Mouse (Mus musculus): ENCODE results near the gene Calcb.

The Calcb gene

DNA sequence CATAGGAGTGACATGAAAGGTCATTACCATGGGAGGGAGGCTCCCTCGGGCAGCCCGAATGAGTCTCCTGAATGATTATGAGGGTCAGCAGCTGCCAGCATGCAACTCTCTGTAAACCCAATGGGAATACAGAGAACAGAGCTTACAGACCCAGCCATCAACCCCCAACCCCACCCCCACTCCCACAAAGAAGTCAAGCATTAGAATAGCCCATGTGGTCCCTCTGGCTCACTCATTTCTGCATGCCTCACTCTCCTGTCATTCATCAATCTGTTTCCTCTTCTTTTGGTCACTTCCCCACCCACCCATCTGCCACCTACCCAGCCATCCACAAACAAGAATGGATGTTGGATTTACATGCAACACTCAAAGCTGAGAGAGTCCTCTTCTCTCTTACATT lies 35.0 kb downstream of the Calcb start:
- DNase-seq (ENCODE audit: low read depth, low spot score) = no peak

GRCm38 (mm10) chr7:114754196-114754595 lies 35.8 kb downstream of the Calcb start:
- DNase-seq (ENCODE audit: low read depth, low spot score) = no peak

DNA sequence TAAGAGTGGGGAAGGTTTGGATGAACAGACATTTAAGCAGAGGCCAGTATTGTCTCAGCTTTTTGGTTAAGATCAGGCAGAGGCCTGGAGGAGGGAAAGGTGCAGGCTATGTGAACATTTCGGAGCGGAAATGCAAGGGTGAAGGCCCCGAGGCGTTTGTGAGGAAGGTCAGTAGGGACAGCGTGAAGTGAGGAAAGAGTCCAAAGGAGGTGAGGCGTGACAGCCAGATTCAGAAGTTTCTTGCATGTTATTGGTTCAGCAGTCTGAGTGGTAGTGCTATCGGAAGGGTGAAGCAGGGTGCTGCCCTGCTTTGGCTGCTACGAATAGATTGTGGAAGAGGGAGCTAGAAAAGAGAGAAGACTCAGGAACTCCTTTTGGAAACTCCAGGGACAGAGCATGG lies 36.2 kb downstream of the Calcb start:
- DNase-seq (ENCODE audit: low read depth, low spot score) = no peak

DNA sequence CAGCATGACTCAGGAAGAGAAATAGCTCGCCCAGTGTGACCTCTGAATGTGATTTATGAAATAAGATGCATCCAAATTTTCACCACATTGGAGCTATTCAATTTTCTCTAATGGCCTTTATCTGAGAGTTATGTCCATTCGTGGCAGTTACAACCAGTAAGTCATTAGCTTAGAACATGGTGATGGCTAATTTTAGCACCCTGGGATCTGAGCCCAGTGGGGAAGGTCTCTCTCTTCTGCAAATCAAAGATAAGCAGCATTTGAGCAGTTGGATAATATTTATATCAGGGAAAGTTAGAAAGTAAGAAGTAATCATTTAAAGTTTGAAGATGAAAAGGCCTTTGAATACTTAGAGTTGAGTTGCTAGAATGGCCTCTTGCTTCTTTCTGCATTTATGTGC lies 44.2 kb downstream of the Calcb start:
- DNase-seq (ENCODE audit: low read depth, low spot score) = no peak

DNA sequence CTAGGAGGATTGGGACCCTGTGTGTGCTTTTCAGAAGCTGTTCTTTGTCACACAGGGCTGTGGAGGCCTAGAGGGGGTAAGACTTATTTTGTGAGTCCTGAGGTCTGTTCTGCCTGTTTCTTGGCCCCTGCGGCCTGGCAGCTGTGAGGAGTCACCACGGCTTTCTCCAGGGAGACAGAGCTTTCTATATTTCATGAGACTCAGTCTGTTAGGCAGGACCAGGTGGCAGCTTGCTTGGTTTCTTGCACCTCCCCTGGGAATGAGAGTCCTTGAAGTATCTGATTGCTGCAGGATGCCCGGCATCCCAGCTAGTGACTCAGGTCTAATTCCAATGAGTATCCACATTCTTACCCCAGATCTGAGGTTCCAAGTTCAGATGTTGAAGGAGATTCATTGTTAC lies 46.8 kb downstream of the Calcb start:
- DNase-seq (ENCODE audit: low read depth, low spot score) = no peak

DNA sequence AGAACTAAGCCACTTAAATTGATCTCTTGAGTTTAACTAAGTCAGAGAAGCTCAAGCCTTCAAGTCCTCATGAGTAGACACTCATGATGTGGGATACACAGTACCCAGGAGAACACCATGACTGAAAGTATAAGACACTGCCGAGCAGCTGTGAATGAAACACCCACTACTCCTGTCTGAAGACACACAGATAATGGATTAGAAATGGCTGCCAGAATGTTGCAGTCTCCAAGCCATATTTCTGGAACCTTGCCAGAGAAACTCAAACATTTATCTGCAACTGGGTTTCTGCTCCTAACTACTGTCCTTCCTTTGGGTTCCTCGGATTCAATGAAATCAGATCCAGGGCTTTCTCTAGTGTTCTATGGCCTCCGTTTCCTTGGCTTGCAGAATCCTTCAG lies 48.1 kb downstream of the Calcb start:
- no peak for DNase-seq (ENCODE audit: low read depth, low spot score)

DNA sequence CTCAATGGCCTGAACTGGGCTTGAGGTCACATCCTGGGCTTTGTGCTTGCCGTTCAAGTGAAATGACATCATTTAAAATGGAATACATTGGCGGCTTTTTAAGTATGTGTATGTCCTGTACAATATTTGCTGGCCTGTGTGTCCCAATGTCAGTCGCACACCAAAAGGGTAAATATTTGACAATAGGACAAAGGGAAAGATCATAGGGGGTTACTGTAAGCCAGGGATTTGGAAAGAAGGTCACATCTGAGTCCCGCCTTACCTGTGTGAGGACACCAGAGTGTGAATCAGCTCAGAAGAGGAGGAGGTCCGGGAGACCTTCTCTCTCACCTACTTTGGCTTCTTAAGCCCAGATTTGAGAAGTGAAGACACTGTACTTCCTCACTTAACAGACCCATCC lies 50.1 kb downstream of the Calcb start:
- DNase-seq (ENCODE audit: low read depth, low spot score) = no peak

- DNase-seq (ENCODE audit: low read depth, low spot score) = no peak
Observed at GRCm38 (mm10) chr7:114769041-114769440, 50.6 kb downstream of the Calcb start.

DNA sequence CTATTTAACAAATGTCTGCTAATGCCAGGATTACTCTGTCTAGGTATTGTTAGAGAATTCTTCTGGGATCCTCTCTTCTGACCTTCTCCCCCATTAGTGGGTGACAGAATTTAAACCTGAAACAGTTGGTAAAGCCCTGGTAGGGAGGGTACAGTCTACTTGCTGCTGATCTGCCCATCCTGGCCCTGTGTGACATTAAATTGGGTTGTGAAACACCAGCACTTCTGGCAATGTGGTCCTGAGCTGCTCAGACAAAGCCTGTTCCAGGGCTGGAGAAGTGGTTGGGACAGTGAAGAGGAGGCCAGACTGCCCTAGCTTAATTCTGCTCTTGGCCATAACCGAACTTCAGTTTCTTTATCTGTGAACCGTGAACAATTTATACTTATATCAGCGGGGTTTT lies 52.1 kb downstream of the Calcb start:
- DNase-seq (ENCODE audit: low read depth, low spot score) = no peak

DNA sequence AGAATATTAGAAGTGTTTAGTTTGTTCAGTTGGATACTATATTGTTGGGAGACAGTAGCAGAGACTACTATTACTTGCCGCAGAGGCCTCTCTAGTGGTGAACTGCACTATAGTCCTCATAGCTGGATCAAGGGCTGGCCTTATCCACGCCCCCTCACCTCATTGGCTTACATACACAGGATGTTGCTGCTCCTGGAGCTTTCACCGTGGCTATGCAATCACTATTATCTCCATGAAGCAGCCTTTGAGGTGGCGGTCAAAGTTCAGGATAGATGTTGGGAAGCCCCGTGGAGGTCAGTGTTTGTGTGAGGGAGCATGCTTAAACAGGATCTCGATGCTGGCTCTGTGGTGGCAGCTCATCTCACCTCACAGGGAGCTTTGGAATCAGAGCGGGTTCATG lies 53.4 kb downstream of the Calcb start:
- DNase-seq (ENCODE audit: low read depth, low spot score) = peak; percentile 24
